Mouse (Mus musculus) heart, adult 8-10 months (tissue): ENCODE measurements at regions not wholly inside any gene's neighbourhood (a gene's known extent, or its start where the extent isn't known, plus 50 kb on each side); places are given as distances from the start of the nearest gene placed in this dataset.

Experiments used
- DNase-seq: peaks from one replicate; pipeline ENCODE4 v3.0.0; 2022; ENCODE audit warnings: low spot score

DNA sequence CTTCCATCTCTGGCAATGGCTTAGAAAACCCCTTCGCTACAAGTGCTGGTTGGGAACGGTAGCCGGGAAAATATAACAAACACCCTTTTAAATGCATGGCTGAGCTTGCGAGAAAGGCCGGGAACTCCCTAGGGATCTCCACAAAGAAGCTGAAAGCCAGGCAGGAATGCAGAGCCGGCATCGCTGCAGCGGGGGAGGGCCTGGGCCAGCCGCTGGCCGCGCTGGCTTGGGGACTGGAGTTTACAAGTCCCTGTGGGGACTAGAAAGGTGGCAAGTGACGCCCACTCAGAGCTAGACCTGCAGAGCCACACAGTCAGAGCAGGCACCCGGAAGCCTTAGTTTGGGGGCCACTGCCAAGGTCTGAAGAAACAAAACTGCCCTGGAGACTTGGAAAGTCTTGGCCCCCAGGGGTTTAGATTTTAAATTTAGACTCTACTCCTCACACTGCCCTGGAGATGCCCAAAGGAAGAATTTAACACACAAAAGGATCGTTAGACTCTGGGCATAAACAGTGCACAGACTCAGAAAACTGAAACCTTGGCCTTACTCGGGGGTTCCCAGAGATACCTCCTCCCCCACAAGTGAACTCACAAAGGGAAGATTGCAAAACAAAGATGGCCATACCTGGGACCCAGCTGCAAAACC is 59.4 kb downstream of the 1700001O22Rik start:
- DNase-seq = peak; percentile 68

DNA sequence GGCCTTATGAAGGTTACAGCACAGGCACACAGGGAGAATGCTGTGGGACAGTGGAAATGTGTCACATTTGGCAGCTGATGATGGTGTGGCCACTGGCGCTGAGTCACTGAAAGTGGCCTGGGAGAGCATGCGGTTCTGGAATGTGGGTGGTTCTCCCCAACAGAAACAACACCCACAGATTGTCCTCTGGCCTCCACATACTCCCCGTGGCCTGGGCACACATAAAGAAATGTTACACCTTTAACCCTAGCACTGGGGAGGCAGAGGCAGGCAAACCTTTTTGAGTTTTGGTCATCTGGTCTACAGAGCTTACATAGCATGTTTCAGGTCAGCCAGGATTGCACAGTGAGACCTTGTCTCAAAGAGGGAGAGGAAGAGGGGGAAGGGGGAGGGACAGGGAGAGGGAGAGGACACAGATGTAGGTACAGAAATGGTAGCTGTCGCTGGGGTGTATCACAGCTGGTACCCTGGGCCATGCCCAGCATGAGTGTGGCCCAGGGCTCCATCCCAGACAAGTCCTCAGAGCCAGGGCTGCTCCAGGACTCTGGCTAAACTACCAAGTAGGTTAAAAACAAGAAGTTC is 60.1 kb downstream of the 1700001O22Rik start:
- peak; percentile 57 for DNase-seq

DNA sequence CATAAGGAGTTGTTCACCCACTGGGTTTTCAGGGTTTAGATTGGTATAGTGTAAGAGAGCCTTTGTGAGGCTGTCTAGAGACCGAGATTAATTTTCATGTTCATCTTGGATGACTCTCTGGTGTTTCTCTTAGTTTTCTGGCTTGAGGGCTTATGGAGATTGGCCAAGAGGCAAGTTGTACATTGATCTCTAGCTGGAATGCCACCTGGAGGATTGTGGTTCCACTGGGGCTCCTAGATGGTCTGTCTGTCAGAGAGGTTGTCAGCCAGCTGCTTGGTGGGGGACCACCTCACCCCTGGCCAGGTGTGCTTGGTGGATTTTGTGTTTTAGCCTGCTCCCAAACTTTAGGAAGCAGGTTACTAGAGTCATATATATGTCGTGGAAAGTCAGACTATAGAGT is 62.0 kb downstream of the 1700001O22Rik start:
- no peak for DNase-seq

DNA sequence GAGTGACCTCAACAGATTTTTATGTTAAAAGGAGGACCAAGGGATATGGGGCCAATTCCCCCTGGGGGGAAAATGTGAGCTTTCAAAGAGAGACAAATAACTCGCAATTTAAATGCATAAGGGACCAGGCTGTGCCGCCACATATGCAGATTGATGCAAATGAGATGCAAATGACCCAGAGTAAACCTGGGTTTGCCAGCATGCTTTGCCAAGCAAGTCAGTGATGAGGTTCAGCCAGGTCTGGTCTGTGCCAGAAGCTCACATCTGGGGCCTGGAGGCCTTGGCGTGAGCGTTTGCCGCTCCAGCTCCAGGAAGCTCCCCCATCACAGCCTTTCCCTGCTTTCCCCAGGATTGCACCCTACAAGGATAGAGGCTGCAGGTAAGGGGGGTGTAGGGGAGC is 65.7 kb downstream of the 1700001O22Rik start:
- no peak for DNase-seq

DNA sequence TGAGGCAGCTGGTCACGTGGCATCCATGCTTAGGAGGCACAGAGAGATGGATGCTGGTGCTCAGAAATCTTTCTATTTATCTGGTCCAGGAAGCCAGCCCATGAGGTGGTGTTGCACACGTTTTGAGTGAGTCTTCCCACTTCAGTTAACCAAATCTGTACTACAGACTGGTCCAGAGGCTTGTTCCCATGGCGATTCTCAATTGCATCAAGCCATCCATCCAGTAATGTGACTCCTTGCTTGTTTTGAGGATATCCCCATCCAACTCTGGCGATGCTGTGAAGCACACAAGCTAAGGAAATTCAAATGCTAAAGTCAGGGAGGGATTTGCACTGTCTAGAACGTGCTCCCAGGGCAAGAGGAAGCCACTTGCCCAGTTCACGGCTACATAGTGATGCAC is 66.8 kb downstream of the 1700001O22Rik start:
- no peak for DNase-seq

DNA sequence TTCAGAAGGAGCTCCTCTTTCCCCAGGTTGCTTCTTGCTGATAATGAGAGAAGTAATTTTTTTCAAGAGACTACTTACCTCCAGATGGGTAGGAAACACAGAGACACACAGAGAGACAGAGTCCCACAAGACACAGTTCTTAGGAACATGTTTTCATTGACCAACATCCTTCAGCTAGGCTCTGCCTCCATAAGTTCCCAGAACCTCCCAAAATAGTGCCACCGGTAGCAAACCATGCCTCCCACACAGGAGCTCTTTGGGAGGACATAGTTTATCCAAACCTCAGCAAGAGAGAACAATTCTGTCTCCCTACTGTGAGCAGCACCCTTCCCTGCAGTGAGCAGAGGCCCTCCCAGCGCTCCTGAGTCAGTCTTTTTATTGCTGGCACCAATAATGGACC is 67.2 kb downstream of the 1700001O22Rik start:
- no peak for DNase-seq

DNA sequence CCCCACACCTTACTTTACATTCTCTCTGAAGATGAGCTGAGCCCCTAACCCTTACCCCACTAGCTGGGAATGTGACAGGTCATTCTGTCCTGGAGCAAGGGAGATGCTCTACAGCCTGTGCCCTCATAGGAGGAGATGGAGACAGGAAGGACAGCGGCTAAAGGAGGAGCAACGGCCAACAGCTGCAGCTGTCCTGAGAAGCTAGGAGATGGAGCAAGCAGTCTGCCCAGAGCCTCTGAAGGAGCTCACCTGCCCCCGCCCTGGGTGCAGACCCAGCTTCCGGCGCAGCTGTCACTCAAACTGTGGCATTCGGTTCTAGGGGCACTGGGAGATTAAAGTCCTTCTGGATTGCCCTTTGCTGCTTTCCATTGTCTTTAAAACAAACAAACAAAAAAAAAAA is 69.6 kb downstream of the 1700001O22Rik start:
- DNase-seq = no peak

DNA sequence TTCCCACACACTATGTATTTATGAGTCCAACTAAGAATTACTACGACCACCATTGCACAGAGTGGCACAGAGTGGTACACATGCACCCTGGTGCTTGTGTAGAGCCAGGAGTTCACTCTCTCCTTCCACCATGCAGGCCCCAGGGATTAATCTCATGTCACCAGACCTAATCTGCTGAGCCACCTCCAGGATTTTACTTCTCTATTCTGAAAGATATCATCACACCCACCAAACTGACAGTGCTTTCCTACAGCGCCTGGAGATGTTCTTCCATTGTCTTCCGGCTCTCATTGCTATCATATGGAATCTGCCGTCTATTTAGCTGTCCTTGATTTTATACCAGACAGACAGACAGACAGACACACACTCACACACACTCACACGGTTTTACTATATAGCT is 71.6 kb downstream of the 1700001O22Rik start:
- DNase-seq = no peak

DNA sequence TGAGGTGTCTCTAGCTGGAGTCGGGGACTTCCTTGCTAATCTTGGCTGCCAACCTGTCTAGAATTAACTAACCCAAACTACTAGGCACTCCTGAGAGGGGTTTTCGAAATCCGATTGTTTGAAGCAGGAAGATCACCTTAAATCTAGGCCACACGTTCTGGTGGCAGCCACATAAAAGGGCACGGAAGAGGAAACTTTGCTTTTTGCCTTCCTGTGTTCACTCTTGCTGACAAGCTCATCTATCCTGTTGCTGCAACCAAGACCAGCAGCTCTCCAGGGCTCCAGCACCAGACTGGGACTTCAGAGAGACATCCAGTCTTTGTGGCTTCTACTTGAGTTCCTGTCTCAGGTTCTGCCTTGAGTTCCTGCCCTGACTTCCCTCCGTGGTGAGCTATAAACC is 75.5 kb downstream of the 1700001O22Rik start:
- DNase-seq = no peak

DNA sequence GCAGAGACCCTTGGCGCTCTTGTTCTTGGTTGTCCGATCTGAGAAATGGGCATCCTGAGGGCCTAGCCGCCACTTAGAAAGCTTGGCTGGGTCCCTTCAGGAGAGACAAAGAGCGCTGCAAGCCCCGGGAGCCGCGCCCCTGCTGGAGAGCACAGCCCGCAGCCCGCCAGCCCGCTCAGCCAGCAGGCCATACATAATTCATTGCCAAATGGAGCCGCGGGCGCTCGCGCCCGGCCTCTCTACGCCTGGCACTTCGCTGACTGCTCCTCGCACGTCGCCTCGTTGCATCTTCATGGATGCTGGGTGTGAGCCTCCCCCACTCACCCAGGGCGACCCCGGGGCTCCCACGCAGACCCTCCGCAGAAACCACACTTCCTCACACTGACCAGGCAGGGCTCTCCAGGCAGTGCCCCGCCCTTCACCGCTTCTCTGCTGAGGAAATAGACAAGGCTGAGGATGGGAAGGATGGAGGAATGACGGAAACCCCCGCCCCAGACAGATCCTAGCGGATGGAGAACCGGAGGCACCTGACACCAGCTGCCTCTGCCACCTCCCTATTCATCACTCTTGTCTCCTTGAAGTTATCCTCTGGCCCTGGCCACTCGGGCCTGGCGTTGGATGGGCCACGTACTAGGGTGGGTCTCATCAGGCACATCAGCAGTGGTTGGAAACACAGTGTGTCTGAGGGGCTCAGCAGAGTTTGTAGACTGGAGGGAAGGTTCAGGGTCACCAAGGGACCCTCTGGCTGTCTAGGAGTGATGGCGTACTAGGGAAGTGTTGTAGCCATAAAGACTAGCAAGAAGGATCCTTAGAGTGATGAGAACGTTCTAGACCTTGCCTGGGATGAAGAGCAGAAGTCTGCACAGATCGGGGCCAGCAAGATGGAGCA is 77.6 kb downstream of the 1700001O22Rik start:
- no peak for DNase-seq

DNA sequence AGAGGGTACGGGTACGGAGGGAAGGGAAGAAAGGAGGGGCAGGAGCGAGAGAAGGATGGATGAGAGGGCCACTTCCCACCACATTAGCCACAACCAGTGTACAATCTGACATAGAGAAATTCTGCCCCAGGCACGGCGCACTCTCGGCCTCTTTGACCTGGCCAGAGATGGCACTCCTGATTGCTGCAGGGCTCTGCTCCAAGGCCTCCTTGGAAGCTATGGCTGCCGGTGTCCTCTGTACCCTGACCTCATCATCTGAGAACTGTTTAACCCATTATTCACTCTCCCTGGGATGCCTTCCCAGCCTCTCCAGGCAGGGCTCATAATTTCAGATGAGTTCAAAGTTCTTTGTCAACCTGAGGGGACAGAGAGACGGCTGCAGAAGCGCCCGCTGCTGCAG is 78.3 kb downstream of the 1700001O22Rik start:
- DNase-seq = no peak

DNA sequence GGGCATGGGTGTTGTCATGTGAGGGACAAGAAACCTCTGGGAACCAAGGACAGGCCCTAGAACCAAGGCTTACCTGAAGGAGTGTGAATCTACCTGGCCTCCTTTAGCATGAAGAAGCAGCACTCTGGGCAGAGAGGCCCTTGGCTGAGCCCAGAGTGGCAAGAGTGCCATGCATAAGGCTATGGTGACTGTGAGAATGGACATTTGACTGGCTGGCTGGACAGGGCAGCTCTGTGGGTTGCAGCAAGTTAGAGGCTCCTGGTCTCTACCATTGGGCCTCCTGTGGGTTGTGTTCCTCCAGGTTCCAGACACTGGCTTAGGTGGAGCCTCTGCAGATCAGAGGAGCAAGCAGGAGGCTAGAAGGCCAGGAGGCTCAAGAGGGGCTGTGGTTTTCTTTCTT is 78.9 kb downstream of the 1700001O22Rik start:
- DNase-seq = no peak

DNA sequence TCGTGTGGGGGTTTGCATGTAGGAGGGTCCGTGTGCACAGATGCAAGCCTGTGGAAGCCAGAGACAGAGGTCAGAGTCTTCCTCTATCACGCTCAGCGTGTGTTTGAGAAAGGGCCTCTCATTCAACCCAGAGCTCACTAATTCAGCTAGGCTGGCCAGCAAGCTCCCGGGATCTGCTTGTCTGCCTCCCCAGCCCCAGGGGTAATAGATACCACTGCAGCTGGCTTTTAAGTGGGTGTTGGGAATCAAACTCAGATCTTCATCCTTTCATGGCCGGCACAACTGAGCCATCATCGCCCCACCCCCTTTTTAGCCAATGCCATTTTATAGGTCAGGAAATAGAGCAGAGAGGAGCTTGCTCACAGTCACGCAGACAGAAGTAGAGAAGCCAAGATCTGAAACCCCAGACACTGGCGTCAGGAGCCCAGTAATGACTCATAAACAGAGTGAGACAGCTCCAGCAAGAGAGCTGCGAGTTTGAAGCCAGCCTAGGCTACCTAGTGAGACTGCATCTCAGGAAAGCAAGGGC is 80.3 kb downstream of the 1700001O22Rik start:
- DNase-seq = no peak

DNA sequence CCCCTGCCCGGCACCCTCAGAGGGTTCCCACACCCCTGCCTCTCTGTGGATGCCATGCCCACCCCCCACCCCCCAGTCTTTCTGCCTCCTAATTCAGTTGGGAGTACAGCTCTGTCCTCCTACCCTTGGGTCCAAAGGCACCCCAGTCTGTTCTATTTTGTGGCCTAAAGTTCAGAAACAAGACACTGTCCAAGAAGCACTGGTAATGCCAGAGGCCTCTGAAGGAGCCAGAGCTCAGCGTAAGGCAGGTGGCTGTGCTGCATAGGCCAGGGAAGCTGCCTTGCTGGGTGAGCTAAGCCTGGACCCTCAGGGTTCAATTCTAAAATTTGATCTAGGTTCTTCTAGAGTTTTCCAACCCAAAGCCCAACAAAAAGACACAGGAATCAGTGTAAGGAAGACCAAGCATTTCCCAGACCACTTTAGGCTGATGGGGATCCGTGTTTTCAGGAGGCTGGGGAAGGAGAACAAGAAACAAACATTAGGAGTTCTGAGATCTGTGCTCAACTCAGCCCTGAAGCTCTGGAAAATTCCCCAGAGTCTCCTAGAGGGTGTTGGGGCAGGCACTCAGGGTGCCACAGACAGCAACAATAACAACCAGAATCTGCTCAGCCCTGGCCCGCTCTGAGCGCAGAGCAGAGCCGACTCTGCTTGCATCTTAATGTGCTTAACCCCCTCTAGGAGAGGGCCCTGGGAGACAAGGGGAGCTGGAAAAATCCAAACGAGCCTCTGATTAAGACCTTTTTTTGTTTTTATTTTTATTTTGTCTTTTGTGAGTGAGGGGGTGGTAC is 81.0 kb downstream of the 1700001O22Rik start:
- no peak for DNase-seq

DNA sequence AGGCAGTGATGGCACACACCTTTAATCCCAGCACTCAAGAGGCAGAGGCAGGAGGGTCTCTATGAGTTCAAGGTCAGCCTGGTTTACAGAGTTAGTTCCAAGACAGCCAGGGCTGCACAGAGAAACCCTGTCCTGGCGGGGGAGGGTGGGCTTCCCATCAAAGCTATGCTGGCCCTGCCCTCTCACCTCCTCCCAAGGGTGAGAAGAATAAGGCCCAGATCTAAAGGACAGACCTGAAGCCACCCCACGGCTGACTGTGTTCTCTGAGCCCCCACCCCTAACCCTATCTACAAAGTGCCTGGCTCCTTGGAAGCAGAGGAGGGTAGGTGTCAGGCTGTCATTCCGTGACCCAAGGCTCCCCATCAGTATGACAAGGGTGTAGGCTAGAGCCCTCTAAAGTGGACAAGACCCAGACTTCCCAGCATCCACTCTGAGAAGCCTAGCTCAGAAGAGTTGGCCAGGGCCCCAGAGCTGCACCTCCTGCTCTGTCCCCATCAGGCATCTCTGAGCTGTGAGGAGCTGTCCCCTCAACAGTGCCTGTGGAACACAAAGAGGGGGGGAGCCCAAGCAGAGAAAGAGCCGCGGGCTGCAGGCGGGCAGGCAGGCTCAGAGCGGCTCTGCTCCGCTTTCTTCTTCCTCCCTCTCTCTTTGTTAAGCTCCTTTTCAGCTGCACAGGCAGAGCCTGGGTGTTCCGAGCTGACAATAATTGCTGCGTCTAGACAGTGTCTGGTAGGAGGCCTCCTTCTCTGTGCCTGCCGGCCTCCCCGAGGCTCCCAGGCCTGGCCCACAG is 81.8 kb downstream of the 1700001O22Rik start:
- no peak for DNase-seq

DNA sequence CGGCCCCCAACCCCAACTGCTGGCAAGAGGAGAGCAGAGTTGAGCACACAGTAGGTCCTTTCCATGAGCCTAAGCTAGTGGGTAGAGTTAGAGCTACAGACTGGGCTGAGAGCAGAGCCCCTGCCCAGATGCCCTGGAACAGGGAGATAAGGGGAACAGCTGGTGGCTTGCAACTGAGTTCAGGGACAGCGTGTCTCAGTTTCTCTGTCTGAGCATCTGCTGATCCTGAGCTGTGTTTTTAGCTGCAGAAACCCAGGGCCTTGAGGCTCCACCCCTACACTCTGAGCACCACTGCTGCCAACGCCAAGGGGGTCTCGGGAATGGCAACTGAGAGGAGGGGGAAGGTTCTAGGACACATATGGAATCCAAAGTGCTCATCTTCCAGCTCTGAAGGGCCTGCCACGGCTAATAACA is 82.4 kb downstream of the 1700001O22Rik start:
- no peak for DNase-seq

DNA sequence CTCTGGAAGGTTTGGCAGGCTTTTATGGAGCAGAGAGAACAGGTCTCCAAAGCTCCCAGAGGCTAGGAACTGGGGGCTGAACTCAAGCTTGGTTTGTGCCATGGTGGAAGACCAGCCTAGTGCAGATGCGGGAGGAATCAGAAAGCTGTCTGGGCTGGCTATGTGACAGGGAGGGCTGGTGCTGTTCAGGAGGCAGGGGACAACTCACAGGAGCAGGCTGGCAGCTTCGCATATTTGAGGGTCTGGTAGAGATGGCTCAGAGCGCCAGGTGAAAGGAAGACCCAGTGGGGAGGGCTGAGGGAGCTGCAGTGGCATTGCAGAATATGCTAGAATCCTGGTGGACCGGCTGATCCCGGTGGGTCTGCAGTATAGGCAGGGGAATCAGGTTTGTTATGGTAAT is 83.2 kb downstream of the 1700001O22Rik start:
- DNase-seq = no peak

DNA sequence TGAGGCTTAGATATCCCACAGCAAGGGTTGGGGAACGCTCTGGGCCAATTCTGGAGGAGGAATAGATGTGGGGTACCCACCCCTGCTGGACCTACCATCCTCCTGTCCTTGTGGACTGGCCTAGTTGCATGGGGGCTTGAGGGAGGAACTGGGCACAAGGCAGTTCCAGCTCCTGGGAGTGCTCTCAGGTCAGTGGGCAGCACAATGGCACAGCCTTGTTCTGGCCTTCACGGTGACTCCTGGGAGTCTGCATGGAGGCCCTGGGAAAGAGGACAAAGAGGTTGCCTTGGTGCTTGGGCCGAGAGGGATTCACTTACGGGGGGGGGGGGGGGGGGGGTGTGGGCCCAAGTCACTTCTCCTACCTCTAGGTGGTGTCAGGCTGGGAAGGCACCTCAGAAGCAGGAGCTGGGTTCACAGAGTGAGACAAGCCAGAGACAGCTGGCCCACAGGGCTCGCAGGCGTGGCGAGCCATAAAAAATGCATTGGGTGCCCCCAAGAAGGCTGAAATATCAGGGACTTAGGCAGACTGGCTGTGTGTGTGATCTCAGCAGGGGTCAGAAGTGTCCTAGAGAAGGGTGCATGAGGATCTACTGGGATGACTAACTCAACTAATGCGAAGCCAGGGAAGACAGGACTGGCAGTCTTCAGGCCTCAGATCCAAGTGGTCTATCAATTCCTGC is 83.7 kb downstream of the 1700001O22Rik start:
- DNase-seq = no peak

DNA sequence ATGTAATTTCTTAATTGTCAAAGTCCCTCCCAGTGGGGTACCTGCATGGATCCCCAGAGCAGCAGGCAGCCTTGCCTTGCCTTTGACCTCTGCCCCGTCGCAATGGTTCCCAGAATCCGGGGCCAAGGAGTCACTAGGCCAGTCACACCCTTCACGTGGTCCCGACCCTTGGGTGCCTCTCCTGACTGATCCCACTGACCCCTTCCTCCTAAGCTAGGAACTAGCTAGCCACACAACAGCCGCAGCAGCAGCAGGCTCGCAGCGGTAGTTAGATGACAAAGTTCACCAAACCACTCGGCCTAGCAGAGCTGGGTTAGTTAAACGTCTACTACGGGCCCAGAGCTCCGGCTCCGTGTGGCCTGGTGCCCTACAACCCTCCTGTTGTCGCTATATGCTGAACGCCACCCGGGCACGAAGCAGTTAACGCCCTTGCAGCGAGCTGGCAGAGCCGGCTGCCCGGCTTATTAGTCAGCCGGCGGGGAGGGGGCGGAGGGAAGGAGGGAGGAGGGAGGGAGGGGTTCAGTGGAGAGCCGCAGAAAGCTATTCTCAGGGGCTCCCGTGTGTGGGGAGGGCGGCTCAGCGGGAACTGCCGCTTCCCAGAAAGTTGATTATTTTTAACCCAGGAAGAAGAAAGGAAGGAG is 84.6 kb downstream of the 1700001O22Rik start:
- DNase-seq = peak; percentile 79

DNA sequence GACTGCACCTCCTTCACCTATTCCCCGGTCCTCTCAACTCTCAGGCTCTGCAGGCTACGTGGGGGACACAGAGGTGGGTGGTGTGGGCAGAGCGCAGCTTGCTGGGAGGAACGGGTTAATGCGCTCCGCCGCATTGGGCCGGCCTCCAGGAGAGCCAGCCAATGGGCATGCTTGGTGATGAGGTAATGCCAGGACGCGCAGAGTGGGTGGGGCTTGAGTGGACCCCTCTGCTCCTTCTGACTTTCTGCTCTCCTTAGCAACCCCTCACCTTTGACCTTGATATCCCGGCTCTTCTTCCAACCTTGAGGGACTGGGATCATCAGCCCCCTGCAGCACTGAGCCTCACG is 85.2 kb downstream of the 1700001O22Rik start:
- peak; percentile 91 for DNase-seq
